Mouse (Mus musculus) urinary bladder, adult 18-20 months (tissue): ENCODE measurements around the gene Ccdc97.
A peak's percentile ranks its signal among the peaks of the same experiment; 100 is the strongest.
"Not testable (repeated sequence)": the region's sequence is repeated elsewhere in the genome, so short reads cannot be mapped to it uniquely, and the experiment has no call there.

ENCODE experiments used
- DNase-seq, 2 experiments: peaks; one replicate each; pipeline ENCODE4 v3.0.0; 2022; ENCODE audit warnings: low spot score in 2 of 2, mixed read lengths in 2 of 2

The Ccdc97 gene

DNA sequence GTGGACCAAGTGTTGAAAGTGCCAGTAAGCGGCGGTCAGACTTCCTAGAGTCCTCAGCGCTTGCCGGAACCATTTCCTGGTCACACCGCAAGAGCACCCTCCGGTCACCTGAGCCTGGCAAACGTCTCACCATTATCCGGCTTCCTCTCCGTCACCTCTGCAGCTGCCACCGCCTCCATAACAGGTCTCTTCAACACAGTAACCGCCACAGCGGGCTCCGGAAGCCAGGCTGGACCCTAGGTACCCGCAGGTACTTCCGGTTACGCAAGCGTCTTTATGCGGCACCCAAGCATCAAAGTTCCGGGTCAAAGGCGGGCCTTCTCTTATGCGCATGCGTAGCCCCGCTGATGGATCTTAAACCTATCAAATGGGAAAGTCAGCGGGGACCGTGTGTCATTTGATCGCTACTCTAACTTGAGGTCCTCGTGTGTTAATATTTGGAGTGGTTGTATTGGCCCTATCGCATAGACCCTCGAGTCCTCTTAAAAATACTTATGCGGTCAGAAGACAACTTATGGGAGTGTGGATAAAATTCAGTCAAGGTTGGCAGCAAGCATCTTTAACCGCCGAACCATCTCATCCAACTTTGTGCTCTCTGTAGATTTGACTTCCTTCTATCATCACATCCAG, at the start of gene Ccdc97:
TSS of gene Ccdc97 (minus strand) at position 301 of the 630 bp plus-strand sequence.
- peak; percentile 87 to 92 for DNase-seq

DNA sequence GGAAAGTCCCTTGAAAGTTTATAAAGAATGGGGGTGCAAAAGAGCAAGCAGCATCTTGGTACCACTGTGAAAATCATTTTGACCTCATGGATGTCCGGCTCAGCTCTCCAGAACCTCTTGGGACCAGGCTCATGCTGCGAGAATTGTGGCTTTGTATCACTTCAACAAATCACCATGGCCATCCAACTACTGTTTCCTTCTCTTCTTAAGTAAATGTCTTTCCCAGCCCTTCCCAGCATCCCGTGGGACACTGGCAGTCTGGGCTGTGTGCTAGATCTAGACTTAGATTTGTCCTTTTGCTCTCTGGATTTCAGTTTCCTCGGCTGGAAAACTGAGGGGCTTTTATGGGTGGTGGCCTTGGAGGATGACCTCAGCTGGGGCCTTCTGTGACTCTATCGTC, 49.3 kb upstream of the Ccdc97 start:
- DNase-seq = no peak

DNA sequence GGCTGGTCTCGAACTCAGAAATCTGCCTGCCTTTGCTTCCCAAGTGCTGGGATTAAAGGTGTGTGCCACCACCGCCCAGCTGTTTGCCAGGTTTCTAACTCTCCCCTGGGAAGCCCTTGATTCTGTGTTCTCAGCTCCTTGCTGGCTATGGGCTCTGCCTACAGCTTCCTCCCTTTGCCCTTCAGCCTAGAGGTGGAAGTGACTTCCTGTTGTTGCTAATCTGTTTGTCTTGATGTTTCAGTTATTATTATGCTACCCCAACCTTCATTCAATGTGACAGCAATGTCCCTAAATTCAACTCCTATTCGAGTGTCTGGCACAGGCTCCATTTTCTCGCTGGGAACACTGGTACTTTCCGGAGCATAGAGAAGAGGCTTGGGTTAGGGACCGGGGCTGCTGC, 47.2 kb upstream of the Ccdc97 start:
- no peak for DNase-seq

DNA sequence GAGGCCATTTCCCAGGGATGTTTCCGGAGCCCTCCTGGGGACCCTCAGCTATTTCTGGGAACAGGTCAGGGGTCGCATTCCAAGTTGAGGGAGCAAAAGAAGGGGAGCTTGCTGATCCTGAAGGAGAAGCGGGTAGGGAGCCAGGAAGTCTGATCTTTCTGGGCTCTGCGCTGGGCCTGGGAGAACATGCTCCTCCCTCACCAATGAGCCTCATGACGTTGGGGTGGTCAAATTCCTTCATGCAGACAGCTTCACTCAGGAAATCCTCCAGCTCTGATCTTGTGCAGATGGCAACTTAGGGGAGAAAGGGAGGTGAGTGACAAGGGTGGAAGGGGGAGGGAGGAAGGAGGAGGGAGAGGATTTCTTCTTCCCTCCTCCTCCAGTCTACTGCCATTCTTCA, 45.3 kb upstream of the Ccdc97 start:
- no peak for DNase-seq

DNA sequence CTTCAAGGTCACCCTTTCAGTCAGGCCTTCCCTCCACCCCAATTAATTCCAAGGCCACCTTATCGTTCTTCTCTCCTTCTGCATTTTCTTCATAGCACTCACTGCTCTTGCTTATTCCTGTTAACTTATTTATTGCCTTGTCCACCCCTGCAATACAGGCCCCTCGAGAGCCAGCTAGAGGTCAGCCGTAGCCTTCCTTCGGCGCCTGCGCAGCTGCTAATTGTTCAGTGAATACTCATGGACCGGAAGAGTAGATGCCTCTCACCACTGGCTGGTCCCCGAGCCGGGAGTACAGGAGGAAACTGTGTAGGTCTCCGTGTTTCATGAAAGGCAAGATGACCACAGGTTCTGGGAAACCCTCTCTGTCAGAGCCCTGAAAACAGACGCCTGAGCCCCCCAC, 44.8 kb upstream of the Ccdc97 start:
- no peak for DNase-seq

DNA sequence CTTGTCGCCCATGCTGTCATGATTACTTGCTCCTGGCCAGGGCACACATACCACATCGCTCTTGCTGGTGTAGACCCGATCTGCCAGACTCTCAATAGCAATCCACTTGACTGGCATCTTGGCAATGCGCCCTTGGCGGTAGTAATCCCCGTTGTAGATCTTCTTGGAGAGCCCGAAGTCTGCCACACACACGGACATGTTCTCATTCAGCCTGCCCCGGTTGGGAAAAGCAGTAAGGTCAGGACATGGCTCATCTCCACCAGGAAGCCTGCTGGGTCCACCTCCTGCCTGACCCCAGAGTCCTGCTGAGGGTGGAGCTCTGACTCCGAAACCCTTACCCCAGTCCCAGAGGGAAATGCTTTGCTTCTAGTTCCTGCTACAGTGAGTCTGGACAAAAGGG, 42.5 kb upstream of the Ccdc97 start:
- DNase-seq = no peak

DNA sequence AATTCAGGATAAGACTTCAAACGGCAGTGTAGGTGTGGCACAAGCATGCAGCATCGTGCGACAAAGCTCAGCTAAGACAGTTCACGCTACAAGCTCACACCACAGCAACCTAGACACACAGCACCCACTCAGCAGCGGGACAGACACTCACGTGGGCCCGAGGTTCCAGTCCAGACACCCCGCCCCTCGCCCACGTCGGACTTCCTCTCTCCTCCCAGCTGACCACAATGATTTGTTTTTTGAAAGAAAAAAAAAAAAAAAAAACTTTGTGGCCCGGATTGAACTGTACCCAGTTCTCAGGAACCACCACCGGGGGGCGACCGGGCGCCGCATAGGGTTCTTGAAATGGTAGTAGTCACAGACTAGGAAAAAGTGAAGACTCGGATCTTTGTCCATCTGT, 37.1 kb upstream of the Ccdc97 start:
- DNase-seq = peak; percentile 82 to 85

DNA sequence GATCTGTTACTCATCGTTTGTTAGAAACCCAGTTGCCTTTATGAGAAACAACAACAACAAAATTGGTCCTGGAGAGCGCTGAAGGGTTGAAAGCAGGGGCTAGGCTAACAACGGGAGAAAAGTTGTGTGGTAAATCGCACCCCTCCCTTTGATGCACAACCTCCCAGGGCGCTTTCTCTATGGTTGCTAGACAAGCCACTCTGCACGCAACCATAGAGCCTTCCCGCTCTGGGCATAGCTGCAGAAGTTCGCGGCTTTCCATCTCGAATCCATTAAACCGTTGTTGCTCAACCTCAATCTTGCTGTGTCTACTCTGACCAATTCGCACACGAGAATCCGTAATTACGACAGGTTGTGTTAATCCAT, 36.6 kb upstream of the Ccdc97 start:
- peak in 1 of 2 experiments; percentile 41 for DNase-seq

DNA sequence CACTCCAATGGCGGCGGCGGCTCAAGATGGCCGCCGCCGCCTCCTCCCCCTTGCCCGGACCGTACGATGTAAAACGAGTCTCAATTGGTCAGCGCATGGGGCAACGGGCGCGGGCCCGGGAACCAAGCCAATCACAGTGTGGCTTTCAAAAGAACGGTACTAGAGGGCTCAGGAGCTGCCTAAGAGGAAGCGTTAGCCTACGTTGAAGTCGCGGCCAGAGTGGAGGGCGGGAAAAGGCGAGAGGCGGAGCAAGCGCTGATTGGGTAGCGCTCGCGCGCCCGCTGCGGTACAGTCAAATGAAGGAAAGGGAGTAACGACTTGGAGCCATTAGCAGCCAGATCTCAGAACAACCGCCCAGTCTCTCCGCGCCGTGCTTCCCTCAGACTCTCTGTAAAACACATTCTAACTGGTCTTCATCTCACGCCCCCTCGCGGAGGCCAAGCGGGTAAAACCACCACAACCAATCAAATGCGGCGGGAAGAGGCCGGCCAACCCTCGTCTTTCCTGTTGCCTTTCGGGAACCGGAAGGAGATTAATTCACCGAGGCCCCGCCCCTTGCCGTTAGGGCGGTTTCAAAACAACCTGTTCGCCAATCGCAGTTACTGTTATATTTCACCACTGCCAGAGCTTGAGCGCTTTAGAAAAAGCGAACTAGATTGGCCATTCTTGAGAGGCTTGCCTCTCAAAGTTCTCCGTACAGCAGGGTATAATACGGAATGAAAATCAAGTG, 36.0 kb upstream of the Ccdc97 start, which contains the start of gene Hnrnpul1:
TSS of gene Hnrnpul1 (minus strand) at position 20 of the 730 bp plus-strand sequence.
- peak; percentile 95 to 98 for DNase-seq

DNA sequence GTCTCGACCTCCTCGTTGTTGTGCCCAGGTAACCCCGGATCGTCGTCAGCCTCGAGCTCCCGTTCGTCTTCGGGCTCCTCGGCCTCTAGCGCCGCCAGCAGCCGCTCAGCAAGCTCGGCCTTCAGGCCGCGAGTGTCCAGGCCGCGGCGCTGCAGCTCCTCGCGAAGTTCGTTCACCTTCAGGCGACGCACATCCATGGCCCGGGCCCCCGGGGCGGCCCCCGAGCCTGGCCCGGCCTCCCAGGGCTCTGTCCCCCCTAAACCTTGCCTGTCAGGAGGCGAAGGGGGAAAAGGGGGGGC, 35.5 kb upstream of the Ccdc97 start:
- DNase-seq = no peak

DNA sequence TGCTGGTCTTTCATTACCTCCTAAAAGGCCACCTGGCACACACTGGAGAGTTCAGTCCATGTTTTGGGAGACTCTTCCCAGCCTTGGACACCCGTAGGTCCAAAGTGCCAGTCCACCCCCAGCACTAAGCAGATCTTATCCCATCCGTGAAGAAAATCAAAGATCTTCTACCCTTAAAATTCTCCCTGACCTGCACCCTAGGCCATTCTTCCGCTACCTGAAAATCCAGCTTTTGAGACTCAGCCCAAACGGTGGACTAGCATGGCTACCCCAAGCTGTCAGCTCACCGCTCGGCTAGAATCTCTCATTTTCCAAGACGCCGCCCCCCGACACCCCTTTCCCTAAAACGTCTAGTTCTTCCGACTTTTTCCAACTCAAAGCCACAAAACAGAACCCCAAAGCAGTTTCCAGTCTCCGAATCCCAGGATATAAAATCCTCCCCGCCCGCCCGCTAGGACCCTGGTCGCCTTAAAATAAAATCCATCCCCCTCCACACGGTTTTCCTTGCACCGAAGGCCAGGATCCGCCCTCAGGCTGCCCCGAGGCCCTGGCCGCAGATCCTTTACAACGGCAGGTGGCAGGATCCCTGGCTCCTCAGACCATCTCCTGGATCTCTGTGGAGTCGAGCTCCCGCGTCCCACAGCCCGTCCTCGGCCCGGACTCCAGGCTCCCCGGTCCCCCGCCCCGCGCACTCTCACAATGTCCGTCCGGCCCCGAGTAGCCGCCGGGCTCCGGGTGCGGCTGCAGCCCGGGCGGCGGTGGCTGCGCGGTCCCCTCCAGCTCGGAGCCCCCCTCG, 35.0 kb upstream of the Ccdc97 start:
- peak in 1 of 2 experiments; percentile 8 for DNase-seq

DNA sequence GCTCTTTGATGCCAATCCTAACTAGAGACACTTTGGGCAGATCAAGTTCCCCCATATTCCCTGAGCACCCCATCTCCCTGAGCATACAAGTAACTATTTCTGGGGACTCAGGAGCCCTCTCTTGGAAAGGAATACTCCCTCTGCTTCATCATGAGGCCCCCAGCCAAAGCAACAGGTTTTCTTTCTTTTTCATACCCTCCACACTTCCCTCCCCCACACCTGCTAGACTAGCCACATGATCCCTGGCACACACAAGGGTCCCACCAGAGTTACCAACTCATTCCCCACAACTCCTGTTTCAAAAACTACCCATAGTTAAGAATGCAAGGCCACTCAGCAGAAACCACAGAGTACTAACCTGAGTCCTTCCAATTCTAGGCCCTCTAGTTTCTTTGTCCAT, 34.2 kb upstream of the Ccdc97 start:
- DNase-seq = no peak

DNA sequence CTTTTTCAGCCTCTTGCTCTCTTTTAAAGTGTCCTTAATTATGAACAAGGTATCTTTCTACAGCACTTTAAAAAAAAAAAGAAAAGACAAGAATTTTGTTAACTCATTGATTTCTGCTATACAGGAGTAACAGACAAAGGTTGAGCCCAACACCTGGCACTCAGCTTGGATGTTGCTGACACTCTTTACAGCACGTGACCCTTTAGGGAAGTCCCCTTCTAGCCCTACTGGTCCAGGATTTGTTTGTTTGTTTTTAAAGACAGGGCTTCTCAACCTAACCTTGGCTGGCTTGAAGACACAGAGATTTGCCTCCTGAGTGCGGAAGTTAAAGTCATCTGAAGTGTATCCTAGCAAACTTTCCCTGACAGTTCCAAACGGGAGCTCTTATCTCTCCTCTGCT, 28.0 kb upstream of the Ccdc97 start:
- DNase-seq = no peak

DNA sequence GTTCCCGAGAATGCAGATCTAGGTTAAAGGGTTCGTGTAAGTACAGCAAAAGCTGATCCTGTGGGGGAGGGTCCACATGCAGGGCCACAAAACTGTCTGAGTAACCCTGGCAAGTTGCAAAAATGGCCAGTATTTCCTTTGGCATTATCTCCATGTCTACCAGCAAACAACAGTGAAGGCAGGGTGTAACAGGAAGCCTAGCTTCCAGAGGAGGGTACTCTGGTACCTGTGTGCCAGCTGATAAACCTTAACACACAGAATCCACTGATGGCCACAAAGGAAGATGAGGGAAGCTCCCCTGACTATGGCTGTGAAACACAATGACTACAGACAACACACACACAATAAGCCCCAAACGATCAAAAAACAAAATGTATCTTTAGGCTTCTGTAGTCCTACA, 19.4 kb upstream of the Ccdc97 start:
- no peak for DNase-seq

DNA sequence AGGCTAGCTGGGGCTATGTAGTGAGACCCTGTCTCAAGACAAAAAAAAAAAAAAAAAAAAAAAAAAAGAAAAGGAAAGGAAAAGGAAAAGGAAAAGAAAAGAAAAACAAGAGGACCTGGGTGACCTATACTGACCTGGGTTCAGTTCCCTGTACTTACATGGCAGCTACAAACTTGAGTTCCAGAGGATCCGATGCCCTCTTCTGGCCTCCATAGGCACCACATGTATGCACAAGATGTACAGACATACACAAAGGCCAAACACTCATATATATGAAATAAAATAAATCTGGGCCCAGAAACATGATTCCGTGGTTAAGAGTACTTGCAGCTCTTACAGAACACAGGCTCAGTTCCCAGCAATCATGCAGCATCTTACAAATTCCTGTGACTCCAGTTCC, 18.0 kb upstream of the Ccdc97 start:
- no peak for DNase-seq

DNA sequence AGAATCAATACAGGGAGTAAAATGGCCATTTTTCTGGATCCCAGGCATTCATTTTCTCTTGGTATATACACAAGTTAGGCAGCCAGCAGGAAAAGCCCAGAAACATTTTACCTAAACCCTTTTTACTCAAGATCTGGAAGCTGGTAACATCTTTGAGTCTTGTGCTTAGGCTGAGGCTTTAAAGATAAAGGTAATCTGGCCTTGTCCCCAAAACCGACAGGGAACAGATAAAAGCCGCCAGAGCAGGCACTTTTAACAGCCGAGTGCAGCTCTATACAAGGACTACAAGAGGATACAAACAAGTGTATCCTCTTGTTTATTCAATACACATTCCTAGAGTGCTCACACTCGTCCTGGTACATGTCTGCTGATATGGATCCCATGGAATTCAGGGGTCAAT, 16.1 kb upstream of the Ccdc97 start:
- DNase-seq = no peak

DNA sequence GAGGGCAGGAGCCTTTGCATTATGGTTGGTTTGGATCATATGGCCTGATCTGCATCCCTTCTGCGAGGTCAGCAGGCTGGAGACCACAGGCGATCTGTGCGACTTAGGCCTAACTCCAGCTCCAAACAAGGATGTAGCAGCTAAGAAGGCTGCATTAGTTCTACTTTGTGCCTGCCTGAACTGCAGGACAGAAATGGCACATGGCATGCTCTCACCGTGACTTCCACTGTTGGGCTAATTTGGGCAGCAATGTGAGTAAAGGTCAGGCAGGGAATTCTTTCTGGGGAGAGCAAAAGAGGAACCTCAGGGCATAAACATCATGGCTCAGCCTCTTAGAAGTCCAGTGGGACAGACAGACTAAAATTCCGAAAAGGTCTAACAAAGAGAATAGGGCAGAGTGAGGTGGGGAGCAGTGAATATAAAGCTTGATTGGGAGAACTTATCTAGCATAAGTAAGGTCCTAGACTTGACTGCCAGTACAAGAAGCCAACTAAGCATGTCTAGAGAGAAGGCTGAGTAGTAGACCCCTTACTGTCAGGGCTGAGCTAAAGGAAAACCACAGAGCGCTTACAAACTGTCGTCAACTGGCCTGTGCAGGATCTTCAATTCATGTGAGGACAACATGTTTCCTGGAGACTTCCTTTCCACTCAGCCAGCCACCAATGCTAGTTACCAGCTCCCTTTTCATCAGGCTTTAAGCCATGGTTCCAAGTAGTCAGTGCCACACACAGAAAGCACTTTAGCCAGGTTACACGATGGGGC, 12.6 kb upstream of the Ccdc97 start:
- no peak for DNase-seq

DNA sequence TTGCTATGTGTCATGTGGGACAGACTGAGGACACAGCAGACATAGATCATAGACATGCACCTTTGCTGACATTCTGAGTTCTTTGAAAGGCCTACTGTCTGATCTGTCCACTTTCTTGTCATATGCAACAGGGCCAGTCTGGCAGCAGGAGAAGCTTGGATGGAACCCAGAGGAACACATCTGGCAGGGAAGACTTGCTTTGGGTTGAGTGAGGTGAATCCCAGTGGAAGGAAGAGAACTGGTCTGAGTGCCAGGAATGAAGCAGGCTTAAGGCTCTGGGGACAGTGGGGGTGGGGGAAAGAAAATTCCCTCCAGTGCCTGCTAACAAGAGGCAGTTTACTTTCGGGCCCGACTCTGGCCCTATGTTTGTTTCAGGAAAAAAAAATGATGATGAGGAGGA, 11.0 kb upstream of the Ccdc97 start:
- DNase-seq = no peak

DNA sequence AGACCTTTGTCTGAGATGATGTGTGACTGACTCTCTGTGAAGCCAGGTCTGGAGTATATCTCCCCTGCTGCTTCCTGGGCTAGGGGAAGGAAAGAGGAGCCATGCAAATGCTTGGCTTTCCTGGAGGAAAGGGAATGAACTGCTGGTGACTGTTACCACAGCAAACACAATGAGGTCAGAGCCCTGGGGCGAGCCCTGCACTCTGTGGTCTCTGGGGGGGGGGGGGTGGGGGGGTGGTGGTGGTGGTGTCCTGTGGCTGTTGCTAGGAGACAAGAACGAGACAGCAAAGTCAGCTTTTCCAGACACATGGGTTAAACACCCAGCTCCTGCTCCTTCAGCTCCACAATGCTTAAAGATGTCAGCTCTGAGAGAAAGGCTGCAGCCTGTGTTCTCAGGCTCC, 10.5 kb upstream of the Ccdc97 start:
- DNase-seq = no peak

DNA sequence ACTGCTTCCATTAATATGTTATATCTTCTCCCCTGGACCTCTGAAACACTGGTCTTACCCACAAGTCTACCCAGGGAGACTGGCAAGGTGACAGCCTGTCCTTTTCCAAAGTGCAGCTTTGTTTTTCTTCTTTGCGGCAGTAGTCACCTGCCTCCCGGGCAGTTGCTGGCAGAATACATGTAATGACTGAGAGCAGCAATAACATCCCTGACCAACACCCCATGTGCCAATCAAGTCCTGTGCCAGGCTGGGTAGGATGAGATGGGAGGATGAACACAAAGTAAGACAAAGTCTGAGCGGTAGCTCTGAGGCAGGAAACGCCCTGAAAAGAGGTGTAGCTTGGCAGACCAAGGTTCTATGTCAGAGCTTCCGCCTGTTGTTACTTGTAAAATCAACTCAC, 8.9 kb upstream of the Ccdc97 start:
- no peak for DNase-seq

DNA sequence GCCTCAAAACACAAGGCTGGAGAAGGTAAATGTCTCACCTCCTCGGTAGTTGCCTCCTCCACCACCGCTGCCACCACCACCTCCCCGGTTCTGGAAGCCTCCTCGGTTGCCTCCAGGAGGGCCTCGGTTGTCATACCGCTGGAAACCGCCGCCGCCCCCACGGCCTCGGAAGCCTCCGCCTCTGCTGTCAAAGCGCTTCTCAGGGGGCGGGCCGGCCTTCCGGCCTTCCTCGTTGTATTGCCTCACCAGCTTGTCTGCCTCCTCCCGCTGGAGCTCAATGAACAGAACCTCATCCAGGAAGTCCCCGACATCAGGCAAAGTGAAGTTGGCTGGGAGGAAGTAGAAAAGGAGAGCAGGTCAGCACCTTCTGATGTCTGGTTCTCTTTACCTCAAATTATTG, 7.0 kb upstream of the Ccdc97 start:
- DNase-seq = no peak

DNA sequence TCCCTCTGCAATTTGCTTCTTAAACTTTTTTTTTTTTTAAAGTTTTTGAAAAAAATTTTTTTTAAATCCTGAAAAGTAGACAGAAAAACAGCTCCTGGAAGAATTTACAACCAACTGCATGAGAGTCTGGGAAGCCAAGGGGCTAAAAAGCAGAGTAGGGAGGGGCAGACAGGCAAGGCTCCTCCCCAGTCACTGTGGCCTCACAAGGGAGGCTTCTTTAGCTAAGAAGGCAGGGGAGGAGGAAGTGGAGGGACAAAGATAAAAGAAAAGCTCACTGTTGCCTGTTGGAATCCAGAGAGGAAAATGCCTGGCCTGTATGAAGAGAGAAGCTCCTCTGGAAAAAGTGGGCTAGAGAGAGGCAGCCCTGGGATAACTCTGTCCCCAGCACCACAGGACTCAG, 2.9 kb upstream of the Ccdc97 start:
- DNase-seq = not testable (repeated sequence)
